Mouse (Mus musculus) liver, embryonic 15.5 days (tissue): ENCODE results near the gene Olfr1387. TPM values are rescaled to one million over a fixed set of nuclear protein-coding genes. Genes with fewer than 3 reads are reported as not detected.

Source experiments
- polyA plus RNA-seq: library from polyadenylated mRNA; unstranded; fragments of >200 nt; fragmentation: Nextera tagmentation; extraction: Ambion mirVana; gene quantifications from 2 replicates; pipeline ENCODE4 v1.2.1, GENCODE M21; 2015

Olfr1387 gene
- polyA plus RNA-seq, 1 experiment from 2014 or later, result not detected

Other genes with a start within 250 kb of the Olfr1387 start
- 35.1 and 45.6 TPM in 2 replicates for gene Mgat1, start 211.2 kb upstream of the Olfr1387 start, polyA plus RNA-seq
- not detected in 2 replicates for gene Olfr1393, start 177.0 kb upstream of the Olfr1387 start, polyA plus RNA-seq
- not detected in 2 replicates for gene Olfr1392, start 170.1 kb upstream of the Olfr1387 start, polyA plus RNA-seq
- not detected in 2 replicates for gene Olfr10, start 150.6 kb upstream of the Olfr1387 start, polyA plus RNA-seq
- not detected in 2 replicates for gene Olfr1391, start 132.6 kb upstream of the Olfr1387 start, polyA plus RNA-seq
- gene Olfr1390, start 120.2 kb upstream of the Olfr1387 start, polyA plus RNA-seq, result not detected in 2 replicates
- gene Olfr1389, start 32.3 kb upstream of the Olfr1387 start, polyA plus RNA-seq, result not detected in 2 replicates
- 0.06 TPM in 1 of 2 replicates, not detected in the other for gene Olfr1388, start 18.7 kb upstream of the Olfr1387 start, polyA plus RNA-seq
- not detected in 2 replicates for gene Olfr1386, start 9.7 kb downstream of the Olfr1387 start, polyA plus RNA-seq
- not detected in 2 replicates for gene Olfr1385, start 33.7 kb downstream of the Olfr1387 start, polyA plus RNA-seq
- gene Olfr1384, start 51.4 kb downstream of the Olfr1387 start, polyA plus RNA-seq, result not detected in 2 replicates
- gene Olfr1383, start 64.3 kb downstream of the Olfr1387 start, polyA plus RNA-seq, result not detected in 2 replicates
- gene Olfr1382, start 72.9 kb downstream of the Olfr1387 start, polyA plus RNA-seq, result not detected in 2 replicates
- not detected in 2 replicates for gene Olfr1381, start 88.1 kb downstream of the Olfr1387 start, polyA plus RNA-seq
- not detected in 2 replicates for gene Olfr1380, start 101.5 kb downstream of the Olfr1387 start, polyA plus RNA-seq
- 2.9 and 3.8 TPM in 2 replicates for gene Flt4, start 153.9 kb downstream of the Olfr1387 start, polyA plus RNA-seq
- 0.20 TPM in 1 of 2 replicates, not detected in the other for gene Scgb3a1, start 208.3 kb downstream of the Olfr1387 start, polyA plus RNA-seq